Mouse (Mus musculus) granulocyte monocyte progenitor cell, adult 5-6 weeks (primary cell): ENCODE measurements around the gene Ten1. TPM values are rescaled to one million over a fixed set of nuclear protein-coding genes. Genes with fewer than 3 reads are reported as not detected.

Experiments
- ATAC-seq: replicated peaks from 2 replicates; pipeline ENCODE4 v1.8.0; 2016; ENCODE audit warnings: mild to moderate bottlenecking, moderate TSS enrichment, inconsistent platforms; ENCODE audit not compliant: poor library complexity, severe bottlenecking
- total RNA-seq, 2 experiments: library from RNA; stranded (forward) in 1 of 2; stranded (reverse) in 1 of 2; fragments of 200-712, 200-1000 nt in 1 of 2; fragments of >200 nt in 1 of 2; fragmentation: Nextera tagmentation in 1 of 2; gene quantifications; 2 replicates each; pipeline ENCODE4 v1.2.3; 2014 to 2017

Gene Ten1
- total RNA-seq, 2 experiments from 2014 or later: 31.9 to 106 TPM

GRCm38 (mm10) chr11:116228699-116229098 lies 30.0 kb downstream of the Ten1 start:
- ATAC-seq: no peak

GRCm38 (mm10) chr11:116232427-116232826 lies 33.8 kb downstream of the Ten1 start:
- ATAC-seq: no peak

GRCm38 (mm10) chr11:116234901-116235300 lies 36.2 kb downstream of the Ten1 start:
- no peak for ATAC-seq

- peak; percentile 86 for ATAC-seq
Measured at GRCm38 (mm10) chr11:116237742-116238395, 39.2 kb downstream of the Ten1 start, which contains the start of gene Evpl. Gene Evpl, minus strand, starts transcription at chr11:116238077.

- no peak for ATAC-seq
Measured at GRCm38 (mm10) chr11:116239797-116240196, 41.1 kb downstream of the Ten1 start.

GRCm38 (mm10) chr11:116241744-116242235 lies 43.1 kb downstream of the Ten1 start:
- no peak for ATAC-seq

DNA sequence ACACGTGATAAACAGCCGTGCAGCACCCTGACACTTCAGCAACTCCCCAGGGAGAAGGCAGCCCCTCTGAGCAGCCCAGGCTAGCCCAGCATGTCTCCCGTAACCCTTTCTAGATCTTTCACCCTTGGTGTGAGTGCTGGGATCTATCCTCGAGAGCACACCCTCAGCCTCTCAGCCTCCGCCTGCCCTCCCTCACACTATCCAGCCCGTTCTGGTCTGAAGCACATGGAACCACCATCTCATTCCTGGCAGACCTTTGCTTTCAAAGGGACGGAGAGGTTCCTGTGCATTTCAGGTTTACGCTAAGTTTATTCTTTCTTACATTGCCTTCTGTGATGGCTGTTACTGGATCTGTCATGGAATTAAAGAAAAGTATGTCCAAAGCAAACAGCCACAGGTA lies 45.9 kb downstream of the Ten1 start:
- ATAC-seq: no peak

DNA sequence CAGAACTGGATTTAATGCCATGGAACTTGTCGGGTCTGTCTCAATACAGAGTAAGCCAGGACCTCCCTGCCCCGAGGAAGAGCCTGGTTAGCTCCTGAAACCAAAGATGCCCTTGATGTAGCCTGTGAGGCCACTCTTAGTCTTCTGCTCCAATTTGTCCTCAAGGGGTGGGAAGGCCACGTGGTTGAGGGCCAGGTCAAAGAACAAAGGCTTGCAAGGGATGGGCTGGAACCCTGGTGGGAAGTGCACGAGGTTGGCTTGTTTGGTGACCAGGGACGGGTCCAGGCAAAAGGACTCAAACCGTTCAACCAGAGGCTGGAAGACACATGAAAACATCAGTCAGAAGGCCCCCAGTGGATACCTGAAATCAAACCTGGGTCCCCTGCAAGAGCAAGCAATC lies 47.0 kb downstream of the Ten1 start:
- ATAC-seq: no peak

DNA sequence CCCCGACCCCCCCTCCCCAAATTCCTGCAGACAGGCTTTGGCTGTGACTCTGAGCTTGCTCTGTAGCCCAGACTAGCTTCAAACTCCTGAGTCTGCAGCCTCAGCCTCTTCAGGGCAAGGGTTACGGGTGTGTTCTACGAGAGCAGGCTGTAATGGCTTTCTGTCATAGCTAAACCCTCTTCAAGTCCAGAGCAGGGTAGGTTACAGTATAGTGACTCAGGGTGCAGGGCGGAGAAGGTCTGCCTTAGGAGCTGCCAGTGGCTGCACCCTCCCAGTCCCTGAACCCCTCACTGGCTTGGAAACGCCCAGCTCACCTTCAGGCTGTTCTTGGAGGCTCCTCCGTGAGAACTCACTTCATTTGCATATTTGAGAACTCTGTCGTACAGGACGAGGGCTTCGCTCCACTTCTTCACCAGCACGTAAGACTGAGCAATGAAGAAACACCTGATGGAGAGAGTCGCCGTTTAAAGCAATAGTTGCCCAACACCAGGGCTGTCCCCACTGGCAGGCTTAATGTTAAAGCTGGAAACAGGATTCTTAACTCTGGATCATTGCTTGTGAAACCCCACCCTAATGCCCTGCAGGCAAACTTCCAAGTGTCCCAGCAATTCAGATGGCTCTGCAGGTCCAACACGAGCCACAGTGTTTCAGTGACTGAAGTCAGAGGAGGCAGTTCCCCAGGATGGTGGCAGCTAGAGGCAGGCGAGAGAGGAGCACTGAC lies 49.0 kb downstream of the Ten1 start:
- ATAC-seq: peak; percentile 38; the same call in 1 of the 2 replicates

GRCm38 (mm10) chr11:116250898-116251297 lies 52.2 kb downstream of the Ten1 start:
- no peak for ATAC-seq

DNA sequence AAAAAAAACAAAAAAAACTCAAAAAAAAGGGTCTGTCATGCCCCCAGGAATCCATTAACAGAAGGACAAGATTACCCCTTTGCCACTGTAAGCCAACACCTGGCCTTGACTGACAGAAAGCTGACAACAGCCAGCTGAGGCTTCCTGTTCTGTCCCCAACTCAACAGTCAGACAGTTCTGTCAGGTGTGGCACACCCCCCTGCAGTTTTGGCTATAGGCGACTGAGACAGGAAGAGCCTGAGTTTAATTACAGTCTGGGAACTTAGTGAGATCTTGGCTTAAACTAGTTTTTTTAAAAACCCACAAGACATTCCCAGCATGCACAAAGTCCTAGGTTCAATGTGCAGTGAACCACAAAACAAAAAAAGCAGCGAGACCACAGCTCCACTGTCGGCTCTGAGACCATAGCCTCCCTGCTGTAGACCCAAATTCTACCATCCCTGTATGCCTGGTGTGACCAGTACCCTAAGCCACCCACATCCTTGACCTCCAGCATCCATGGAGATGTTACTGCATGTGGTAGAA lies 54.5 kb downstream of the Ten1 start:
- no peak for ATAC-seq

GRCm38 (mm10) chr11:116254627-116255026 lies 56.0 kb downstream of the Ten1 start:
- peak; percentile 86 for ATAC-seq

GRCm38 (mm10) chr11:116255090-116255981 lies 56.7 kb downstream of the Ten1 start:
- peak; percentile 34; the same call in 1 of the 2 replicates for ATAC-seq

- ATAC-seq: no peak
Measured at GRCm38 (mm10) chr11:116255982-116256675, 57.5 kb downstream of the Ten1 start.

DNA sequence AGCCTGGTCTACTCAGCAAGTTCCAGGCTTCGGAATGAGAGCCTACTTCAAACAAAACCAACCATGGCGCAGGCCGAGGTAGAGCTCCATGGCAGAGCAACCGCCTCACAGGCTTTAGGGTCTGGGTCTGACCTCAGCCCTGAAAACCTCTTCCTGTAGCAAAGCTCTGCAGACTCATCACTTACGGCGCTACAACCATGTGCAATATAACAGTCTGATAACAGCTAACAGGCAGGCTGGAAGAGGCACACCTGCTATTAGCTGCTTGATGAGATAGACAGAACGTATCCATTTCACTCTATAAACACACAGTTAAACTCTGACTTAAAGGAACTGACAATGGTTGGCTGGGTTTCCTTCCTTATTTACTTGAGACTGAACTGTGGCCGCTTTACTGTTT lies 60.8 kb downstream of the Ten1 start:
- peak; percentile 15 for ATAC-seq

DNA sequence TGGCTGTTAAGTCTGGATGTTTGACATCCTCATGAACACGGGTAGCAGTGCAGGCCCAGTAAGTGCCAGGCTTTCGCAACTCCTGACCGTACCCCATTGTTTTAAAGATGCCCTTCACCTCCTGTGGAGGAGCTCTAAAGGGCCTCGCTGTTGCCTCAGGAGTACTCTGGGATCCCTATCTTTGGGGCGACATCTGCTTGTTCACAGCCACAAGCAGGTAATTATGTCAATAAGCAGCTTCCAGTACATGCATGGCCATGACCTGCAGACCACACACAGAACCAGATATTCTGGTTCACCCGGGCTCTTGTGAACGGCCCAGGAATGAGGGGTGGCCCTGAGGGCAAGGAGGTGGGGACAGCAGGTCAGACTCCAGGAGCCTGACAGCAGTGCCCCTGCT lies 61.6 kb downstream of the Ten1 start:
- peak; percentile 42 for ATAC-seq
